In the genomic region with DNA sequence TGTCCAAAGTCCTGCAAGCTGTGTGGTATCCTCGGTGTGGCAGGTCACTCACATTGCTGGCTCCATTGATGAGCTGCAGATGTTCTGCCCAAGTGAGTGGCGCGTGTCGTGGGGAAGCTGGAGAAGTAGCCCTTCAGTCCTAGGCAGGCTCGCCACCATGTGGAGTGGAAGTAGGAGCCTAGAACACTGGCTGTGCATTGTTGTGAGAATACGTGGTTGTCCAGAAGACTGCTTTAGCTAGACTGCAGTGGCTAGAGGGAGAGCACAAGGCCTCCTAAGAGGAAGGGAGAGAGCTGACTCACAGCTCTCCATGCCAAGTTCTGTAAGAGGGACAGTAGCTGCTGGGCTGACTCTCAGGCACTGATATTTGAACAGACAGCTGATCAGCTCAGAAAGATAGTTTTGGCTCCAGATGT, we compare ENCODE assay signal across 11 mouse cellular contexts.
A peak's percentile ranks its signal among the peaks of the same experiment; 100 is the strongest.
DNase-seq lines count a peak whose midpoint lies in the region; ATAC-seq and TF ChIP-seq lines count a peak whose summit lies in the region.
"Had no signal": no experiment of that assay in that cellular context is flagged by ENCODE, and none has a peak within 500 bp of the region (broad histone marks: within the 10 kb centered on the region; RNA-seq: fewer than 3 reads in every experiment).

No protein-coding gene starts in this region.

- no peak for TF ChIP-seq CTCF in cerebellum, adult 2 months (IDR thresholded peaks at IDR 0.05; ENCODE audit: borderline replicate concordance, insufficient read depth, low read depth, low read length)
- no peak for TF ChIP-seq CTCF in liver, adult 2 months (IDR thresholded peaks at IDR 0.05; ENCODE audit: low read depth, low read length)

- DNase-seq in cerebellum, adult 2 months: peak in 1 of 2 experiments; percentile 63
- no peak for DNase-seq in cerebellum, postnatal 36 days
- DNase-seq in liver, adult 2 months (ENCODE audit: extremely low read depth, low read depth, low spot score): peak; percentile 84
- no peak for DNase-seq in liver
- DNase-seq in midbrain, embryonic 11.5 days (ENCODE audit: low spot score, missing footprints): no peak
- DNase-seq in hindbrain, embryonic 10.5 days (ENCODE audit: low spot score): no peak

- H3K79me2 ChIP-seq in liver, adult 2 months (ENCODE audit: control insufficient read depth, insufficient read depth, low read length): peaks cover 37% of the 10 kb centered on the region; the same call in 1 of the 2 replicates

- H3K4me2 ChIP-seq in heart, embryonic 13.5 days: no peak overlapping the region
- no peak overlapping the region for H3K4me2 ChIP-seq in midbrain, embryonic 11.5 days
- H3K4me2 ChIP-seq: hindbrain, embryonic 14.5 days; neural tube, embryonic 12.5 days had no signal

- peaks cover 6% of the 10 kb centered on the region; the same call in 1 of the 2 replicates for H3K36me3 ChIP-seq in liver, adult 2 months (ENCODE audit: control insufficient read depth, insufficient read depth, low read length)
- H3K36me3 ChIP-seq in heart, embryonic 13.5 days: peaks cover 46% of the 10 kb centered on the region
- no peaks in the 10 kb centered on the region for H3K36me3 ChIP-seq in midbrain, embryonic 11.5 days (ENCODE audit: control insufficient read depth, insufficient read depth, low read length)
- peaks cover 10% of the 10 kb centered on the region; the same call in 1 of the 2 replicates for H3K36me3 ChIP-seq in hindbrain, embryonic 10.5 days

- peak overlapping the region; percentile 33; the same call in 1 of the 2 replicates for H3K27ac ChIP-seq in cerebellum, adult 2 months (ENCODE audit: insufficient read depth, low read length)
- peak overlapping the region; percentile 78 for H3K27ac ChIP-seq in liver, adult 2 months (replicated peaks; ENCODE audit: insufficient read depth, low read depth, low read length)
- H3K27ac ChIP-seq in heart, embryonic 13.5 days (replicated peaks): peak overlapping the region; percentile 76
- H3K27ac ChIP-seq in midbrain, embryonic 11.5 days (ENCODE audit: low read depth, low read length): no peak overlapping the region
- no peak overlapping the region for H3K27ac ChIP-seq in hindbrain, embryonic 10.5 days
- H3K27ac ChIP-seq: hindbrain, embryonic 14.5 days; liver, embryonic 14.5 days; neural tube, embryonic 12.5 days had no signal

- no peaks in the 10 kb centered on the region for H3K27me3 ChIP-seq in cerebellum, adult 2 months (ENCODE audit: control insufficient read depth, insufficient read depth, low read length)
- no peaks in the 10 kb centered on the region for H3K27me3 ChIP-seq in liver, adult 2 months (ENCODE audit: control insufficient read depth, insufficient read depth, low read length)
- H3K27me3 ChIP-seq in heart, embryonic 13.5 days (replicated peaks): no peaks in the 10 kb centered on the region
- no peaks in the 10 kb centered on the region for H3K27me3 ChIP-seq in midbrain, embryonic 11.5 days (ENCODE audit: control insufficient read depth, insufficient read depth, low read length)
- no peaks in the 10 kb centered on the region for H3K27me3 ChIP-seq in hindbrain, embryonic 10.5 days (ENCODE audit: insufficient read depth, poor library complexity, severe bottlenecking)
- H3K27me3 ChIP-seq: neural tube, embryonic 12.5 days had no signal

- ATAC-seq in heart, embryonic 13.5 days (ENCODE audit: extremely low read depth, insufficient number of reproducible peaks, low FRiP score, low TSS enrichment): no peak
- 0 out of 2 replicates have a peak, but pooled peaks have one; percentile 6 for ATAC-seq in megakaryocyte progenitor cell, adult 5-6 weeks (replicated peaks; ENCODE audit: poor library complexity)
- no peak for ATAC-seq in midbrain, embryonic 11.5 days (ENCODE audit: low FRiP score)

- no peak for TF ChIP-seq POLR2A in cerebellum, adult 2 months (IDR thresholded peaks at IDR 0.05; ENCODE audit: borderline replicate concordance, insufficient read depth, low read length)
- no peak for TF ChIP-seq POLR2A in liver, adult 2 months (IDR thresholded peaks at IDR 0.05; ENCODE audit: extremely low read depth, insufficient read depth, low read length)

- WGBS in cerebellum, adult 2 months: 49% methylated on average over 6 of the region's 6 CpGs
- 6% methylated on average over 6 of the region's 6 CpGs for WGBS in liver, adult 2 months
- WGBS in heart, embryonic 13.5 days: 58% methylated on average over 6 of the region's 6 CpGs
- WGBS in midbrain, embryonic 11.5 days: 78% methylated on average over 6 of the region's 6 CpGs
- WGBS in hindbrain, embryonic 10.5 days: 72% methylated on average over 6 of the region's 6 CpGs

- H3K4me1 ChIP-seq in cerebellum, adult 2 months (ENCODE audit: control insufficient read depth, insufficient read depth, low read length): peaks cover 41% of the 10 kb centered on the region
- H3K4me1 ChIP-seq in liver, adult 2 months (ENCODE audit: control insufficient read depth, insufficient read depth, low read length): peaks cover 68% of the 10 kb centered on the region
- H3K4me1 ChIP-seq in heart, embryonic 13.5 days: peaks cover 90% of the 10 kb centered on the region
- H3K4me1 ChIP-seq in midbrain, embryonic 11.5 days (ENCODE audit: control insufficient read depth, insufficient read depth, low read length): peaks cover 20% of the 10 kb centered on the region
- peaks cover 34% of the 10 kb centered on the region for H3K4me1 ChIP-seq in hindbrain, embryonic 10.5 days (replicated peaks)

- H3K9me3 ChIP-seq in heart, embryonic 13.5 days: no peaks in the 10 kb centered on the region
- no peaks in the 10 kb centered on the region for H3K9me3 ChIP-seq in midbrain, embryonic 11.5 days (ENCODE audit: control insufficient read depth, low read length)
- no peaks in the 10 kb centered on the region for H3K9me3 ChIP-seq in hindbrain, embryonic 10.5 days
- H3K9me3 ChIP-seq: neural tube, embryonic 12.5 days had no signal

- H3K4me3 ChIP-seq in cerebellum, adult 2 months (replicated peaks; ENCODE audit: insufficient read depth, low read depth, low read length): no peak overlapping the region
- no peak overlapping the region for H3K4me3 ChIP-seq in liver, adult 2 months (ENCODE audit: insufficient read depth, low read depth, low read length)
- H3K4me3 ChIP-seq in heart, embryonic 13.5 days: no peak overlapping the region
- H3K4me3 ChIP-seq in midbrain, embryonic 11.5 days (ENCODE audit: low read depth, low read length): no peak overlapping the region
- H3K4me3 ChIP-seq in hindbrain, embryonic 10.5 days: no peak overlapping the region
- H3K4me3 ChIP-seq: neural tube, embryonic 12.5 days had no signal

- peak overlapping the region; percentile 61 for H3K9ac ChIP-seq in liver, adult 2 months (ENCODE audit: low read depth, low read length)
- H3K9ac ChIP-seq in heart, embryonic 13.5 days: peak overlapping the region; percentile 48
- no peak overlapping the region for H3K9ac ChIP-seq in midbrain, embryonic 11.5 days (ENCODE audit: low read length)
- H3K9ac ChIP-seq: hindbrain, embryonic 14.5 days; liver, embryonic 14.5 days; neural tube, embryonic 12.5 days had no signal

Comparison
In these comparisons a context has a peak if more than half of its experiments do, and no peak if none do; other contexts are left out.
1. H3K27ac ChIP-seq: peak in cerebellum, adult 2 months (single experiment), liver, adult 2 months (single experiment) and heart, embryonic 13.5 days (single experiment); none in midbrain, embryonic 11.5 days (single experiment) and hindbrain, embryonic 10.5 days (single experiment).